Mouse (Mus musculus) spleen, adult 10 weeks (tissue): ENCODE results near the gene Trappc5. TPM values are rescaled to one million over a fixed set of nuclear protein-coding genes. Genes with fewer than 3 reads are reported as not detected.

ENCODE experiments used
- polyA plus RNA-seq: library from polyadenylated mRNA; stranded (reverse); fragments of 350-450 nt; fragmentation: Illumina TruSeq; extraction: RNeasy Lipid Tissue Mini Kit (QIAGEN cat#74804); gene quantifications from one replicate; pipeline ENCODE4 v1.2.3, GENCODE M21; 2015; ENCODE audit warnings: low replicate concordance; ENCODE audit not compliant: insufficient read depth

The Trappc5 gene
- 29.4 TPM for polyA plus RNA-seq

GRCm38 (mm10) chr8:3676131-3676992 lies at the start of gene Trappc5:
Trappc5 (plus strand) TSS chr8:3676299.

DNA sequence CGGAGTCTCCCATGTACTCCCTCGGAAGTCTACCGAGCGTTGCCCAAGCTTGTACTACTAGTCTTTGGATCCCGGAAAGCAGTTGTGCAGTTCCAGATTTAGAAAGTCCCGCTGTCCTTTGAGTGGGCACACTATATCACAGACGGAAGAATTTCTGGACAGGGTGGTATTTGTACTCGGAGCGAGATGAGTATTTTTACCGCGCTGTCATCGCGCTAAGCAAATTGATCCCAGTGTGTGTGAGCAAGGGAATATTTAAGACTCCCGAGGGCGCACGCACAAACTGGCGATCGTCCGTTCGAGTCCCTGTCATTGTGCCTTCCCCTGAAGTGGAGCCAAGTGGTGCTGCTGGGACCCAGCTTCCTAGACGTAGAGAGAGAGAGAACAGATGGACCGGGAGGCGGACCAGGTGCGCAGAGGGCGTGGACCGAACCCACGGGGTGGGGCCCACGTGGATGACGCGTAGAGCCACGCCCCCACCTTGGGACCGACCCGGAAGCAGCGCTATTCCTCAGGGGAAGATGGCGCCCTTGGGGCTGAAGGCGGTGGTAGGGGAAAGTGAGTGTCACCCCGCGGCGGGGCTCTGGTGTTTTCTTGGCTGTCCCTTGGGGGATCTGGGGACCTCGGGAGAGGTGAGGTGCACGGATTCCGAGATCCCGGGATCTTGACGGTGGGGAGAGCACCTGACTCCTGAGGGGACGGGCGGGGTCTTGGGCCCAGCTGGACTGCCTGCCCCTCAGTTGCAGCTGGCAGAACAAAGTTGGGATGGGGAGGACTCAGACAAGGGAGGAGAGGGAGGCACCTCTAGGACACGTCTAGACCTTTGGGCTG lies 45.2 kb upstream of the Trappc5 start, which contains the start of gene Stxbp2:
Gene Stxbp2, plus strand, starts transcription at position 309 of the 831 bp plus-strand sequence.

GRCm38 (mm10) chr8:3655526-3655925 lies 20.6 kb upstream of the Trappc5 start, which contains the start of gene Retn:
Retn (plus strand) TSS chr8:3655770.

GRCm38 (mm10) chr8:3665507-3665906 lies 10.6 kb upstream of the Trappc5 start, which contains the start of gene Mcemp1:
Mcemp1 (plus strand) TSS chr8:3665754.

DNA sequence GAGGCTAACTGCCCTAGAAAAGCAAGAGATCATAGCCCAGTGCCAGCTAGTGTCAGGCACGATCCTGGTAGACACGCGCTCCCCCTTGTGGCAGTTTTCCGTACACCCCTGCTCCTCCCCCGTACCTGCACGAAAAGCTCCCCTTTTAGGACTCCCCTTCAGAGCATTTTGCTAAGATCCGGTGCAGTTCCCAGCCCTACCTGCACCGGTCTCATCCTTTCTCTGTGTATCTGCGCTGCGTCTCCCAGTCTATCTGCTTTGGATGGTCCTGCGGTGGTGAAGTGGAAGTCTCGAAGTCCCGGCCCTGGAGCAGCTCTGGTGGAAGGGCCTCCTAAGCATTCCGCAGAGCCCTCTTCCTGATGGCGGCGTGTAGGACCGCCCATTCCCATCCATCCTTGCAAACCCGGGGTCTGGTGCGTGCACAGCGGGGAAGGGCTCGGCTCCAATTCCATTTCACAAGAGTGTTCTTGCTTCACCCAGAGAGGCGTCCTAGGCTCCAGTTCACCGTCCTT lies 4.1 kb upstream of the Trappc5 start, which contains the start of gene Fcor:
Gene Fcor, minus strand, starts transcription at position 383 of the 512 bp plus-strand sequence.

DNA sequence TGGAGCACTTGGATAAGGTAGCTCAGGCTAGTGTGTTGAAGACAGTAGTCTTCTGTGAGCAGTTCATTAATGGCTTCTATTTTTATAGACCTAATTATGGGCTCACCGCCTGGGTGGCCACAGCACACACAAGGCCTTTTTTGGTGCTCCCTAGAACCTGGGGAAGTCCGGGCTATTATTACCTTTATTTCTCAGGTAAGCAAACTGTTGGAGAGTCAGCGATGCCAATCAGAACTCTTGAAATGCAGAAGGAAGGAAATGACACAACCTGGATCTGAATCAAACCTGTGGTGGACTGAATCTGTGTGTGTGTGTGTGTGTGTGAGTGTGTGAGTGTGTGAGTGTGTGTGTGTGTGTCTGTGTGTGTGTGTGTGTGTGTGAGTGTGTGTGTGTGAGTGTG lies 18.0 kb downstream of the Trappc5 start, which contains the start of gene Fcer2a:
Gene Fcer2a, minus strand, starts transcription at position 55 of the 400 bp plus-strand sequence.

DNA sequence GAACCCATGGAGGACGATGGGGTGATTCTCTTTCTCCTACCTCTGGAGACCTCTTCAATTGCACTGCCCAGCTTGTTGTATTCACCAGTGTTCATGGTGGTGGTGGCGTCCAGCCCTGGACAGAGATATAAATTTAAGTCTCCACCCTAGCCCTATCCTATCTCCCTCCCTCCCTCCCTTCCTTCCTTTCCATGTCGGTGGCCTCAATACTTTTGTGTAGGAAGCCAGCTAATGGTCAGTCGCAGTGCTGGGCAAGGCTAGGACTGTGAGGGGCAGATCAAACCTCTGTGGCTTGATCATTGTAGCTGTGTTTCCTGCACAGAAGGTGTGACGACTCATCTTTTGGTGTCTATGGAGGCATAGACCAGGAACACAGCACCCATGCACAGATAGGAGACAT lies 44.5 kb downstream of the Trappc5 start, which contains the start of gene Clec4g:
Gene Clec4g, minus strand, starts transcription at position 101 of the 400 bp plus-strand sequence.

Other genes starting within 250 kb of the Trappc5 start
- 2.1 TPM for gene Pex11g, start 208.6 kb upstream of the Trappc5 start, polyA plus RNA-seq
- not detected for gene Tex45, start 205.4 kb upstream of the Trappc5 start, polyA plus RNA-seq
- gene Zfp358, start 183.2 kb upstream of the Trappc5 start, polyA plus RNA-seq, result 7.4 TPM
- 78.9 TPM for gene Mcoln1, start 175.8 kb upstream of the Trappc5 start, polyA plus RNA-seq
- gene Pnpla6, start 160.9 kb upstream of the Trappc5 start, polyA plus RNA-seq, result 33.6 TPM
- not detected for gene C330021F23Rik, start 108.3 kb upstream of the Trappc5 start, polyA plus RNA-seq
- gene Camsap3, start 89.0 kb upstream of the Trappc5 start, polyA plus RNA-seq, result 1.0 TPM
- 22.1 TPM for gene Xab2, start 55.0 kb upstream of the Trappc5 start, polyA plus RNA-seq
- gene Pet100, start 54.8 kb upstream of the Trappc5 start, polyA plus RNA-seq, result 89.0 TPM
- not detected for gene Pcp2, start 50.8 kb upstream of the Trappc5 start, polyA plus RNA-seq
- 124 TPM for gene Stxbp2, start 45.3 kb upstream of the Trappc5 start, polyA plus RNA-seq
- 1.4 TPM for gene Retn, start 20.5 kb upstream of the Trappc5 start, polyA plus RNA-seq
- gene Mcemp1, start 10.5 kb upstream of the Trappc5 start, polyA plus RNA-seq, result 28.2 TPM
- gene Fcor, start 3.9 kb upstream of the Trappc5 start, polyA plus RNA-seq, result 4.0 TPM
- gene Fcer2a, start 17.9 kb downstream of the Trappc5 start, polyA plus RNA-seq, result 361 TPM
- 12.7 TPM for gene Clec4g, start 44.4 kb downstream of the Trappc5 start, polyA plus RNA-seq
- 47.2 TPM for gene Cd209a, start 72.7 kb downstream of the Trappc5 start, polyA plus RNA-seq
- 2.4 TPM for gene Cd209e, start 178.0 kb downstream of the Trappc5 start, polyA plus RNA-seq
- 16.4 TPM for gene Cd209d, start 202.3 kb downstream of the Trappc5 start, polyA plus RNA-seq